Mouse (Mus musculus) CH12.LX (cell line): ENCODE data around the gene Gm10382.

ENCODE experiments used
- CHD2 ChIP-seq: IDR thresholded peaks from 2 replicates; pipeline ENCODE4 v1.6.1; 2011; ENCODE audit warnings: low read length, improper control_type of control experiment
- CTCF ChIP-seq, 2 experiments: IDR thresholded peaks in 1 of 2; conservative IDR thresholded peaks in 1 of 2; 2 replicates each; pipeline ENCODE4 v1.5.1; 2011 to 2012; ENCODE audit warnings: low read depth in 2 of 2, low read length in 2 of 2, improper control_type of control experiment in 1 of 2, inconsistent platforms in 1 of 2, mild to moderate bottlenecking in 1 of 2, moderate library complexity in 1 of 2
- EP300 ChIP-seq: IDR thresholded peaks from 2 replicates; pipeline ENCODE4 v1.6.1; 2011; ENCODE audit warnings: low read length, improper control_type of control experiment
- HCFC1 ChIP-seq: IDR thresholded peaks from 2 replicates; pipeline ENCODE4 v1.6.1; 2012; ENCODE audit warnings: low read depth, mild to moderate bottlenecking, inconsistent platforms, low read length, improper control_type of control experiment
- JUND ChIP-seq: conservative IDR thresholded peaks from 2 replicates; pipeline ENCODE4 v1.6.1; 2011; ENCODE audit warnings: low read depth, low read length, improper control_type of control experiment
- MAZ ChIP-seq: IDR thresholded peaks from 2 replicates; pipeline ENCODE4 v1.6.1; 2012; ENCODE audit warnings: low read depth, mild to moderate bottlenecking, inconsistent platforms, low read length, improper control_type of control experiment, moderate library complexity
- RCOR1 ChIP-seq: conservative IDR thresholded peaks from 2 replicates; pipeline ENCODE4 v1.6.1; 2012; ENCODE audit warnings: low read depth, mild to moderate bottlenecking, inconsistent platforms, low read length, improper control_type of control experiment
- USF2 ChIP-seq: conservative IDR thresholded peaks from 2 replicates; pipeline ENCODE4 v1.6.1; 2011; ENCODE audit warnings: low read depth, low read length, improper control_type of control experiment
- ZC3H11A ChIP-seq: IDR thresholded peaks from 2 replicates; pipeline ENCODE4 v1.6.1; 2012; ENCODE audit warnings: low read depth, mild to moderate bottlenecking, inconsistent platforms, low read length, improper control_type of control experiment
- ZKSCAN1 ChIP-seq: IDR thresholded peaks from 2 replicates; pipeline ENCODE4 v1.6.1; 2012; ENCODE audit warnings: low read depth, inconsistent platforms, low read length, improper control_type of control experiment, borderline replicate concordance

DNA sequence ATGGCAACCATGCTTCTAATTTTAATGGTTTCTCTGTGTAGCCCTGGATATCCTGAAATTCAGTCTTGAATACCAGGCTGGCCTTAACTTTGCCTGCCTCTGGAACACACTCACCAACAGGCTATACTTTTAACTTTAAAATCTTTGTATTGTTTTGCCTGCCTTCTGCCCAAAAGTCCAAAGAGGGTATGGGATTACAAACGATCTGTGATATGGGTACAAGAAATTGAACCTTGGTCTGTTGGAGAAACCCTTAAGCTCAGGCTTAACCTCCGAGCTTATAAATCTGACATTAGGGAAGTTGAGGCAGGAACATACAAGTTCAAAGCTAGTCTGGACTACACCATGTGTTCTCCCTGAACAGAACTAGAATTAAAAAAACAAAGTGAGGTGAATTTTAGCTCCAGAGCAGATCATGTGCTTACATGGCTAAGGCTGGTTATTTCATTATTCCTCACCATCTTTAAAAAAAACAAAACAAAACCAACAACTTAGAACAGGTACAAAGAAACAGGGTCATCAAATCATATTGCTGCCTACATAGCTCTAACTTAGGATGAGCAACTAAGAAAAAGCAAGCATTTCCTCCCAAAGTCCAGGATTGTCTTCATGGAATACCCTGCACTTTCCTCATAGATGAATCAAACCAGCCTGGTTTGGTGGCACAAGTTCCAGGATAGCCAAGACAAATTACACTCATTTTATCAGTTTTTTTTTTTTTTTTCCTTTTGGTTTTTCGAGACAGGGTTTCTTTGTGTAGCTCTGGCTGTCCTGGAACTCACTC is 5.3 kb upstream of the Gm10382 start:
- TF ChIP-seq HCFC1 = no peak
- no peak for TF ChIP-seq CTCF (conservative IDR thresholded peaks at IDR 0.05 in 1 of 2, IDR thresholded peaks at IDR 0.05 in 1 of 2; ENCODE audit: low read depth in 2 of 2, low read length in 2 of 2)
- no peak for TF ChIP-seq USF2
- no peak for TF ChIP-seq RCOR1
- no peak for TF ChIP-seq JUND
- peak; percentile 36; the same call in 1 of the 2 replicates for TF ChIP-seq CHD2
- TF ChIP-seq ZKSCAN1 = no peak
- no peak for TF ChIP-seq EP300
- no peak for TF ChIP-seq MAZ
- no peak for TF ChIP-seq ZC3H11A
